Mouse (Mus musculus) ES-CJ7 (cell line): ENCODE results near the gene Trap1.
A peak's percentile ranks its signal among the peaks of the same experiment; 100 is the strongest.

Experiments
- DNase-seq: peaks from one replicate; pipeline ENCODE4 v3.0.0; 2011; ENCODE audit warnings: low read depth, low spot score

Gene Trap1

GRCm38 (mm10) chr16:4036807-4037206, 40.8 kb downstream of the Trap1 start, which contains the start of gene Dnase1:
Gene Dnase1 (plus strand): TSS chr16:4036942.
- DNase-seq = no peak

GRCm38 (mm10) chr16:4035575-4035974, 42.1 kb downstream of the Trap1 start:
- no peak for DNase-seq

- DNase-seq = no peak
Observed at GRCm38 (mm10) chr16:4034476-4034875, 43.2 kb downstream of the Trap1 start.

GRCm38 (mm10) chr16:4033971-4034370, 43.7 kb downstream of the Trap1 start:
- no peak for DNase-seq

- DNase-seq = peak; percentile 21
Observed at GRCm38 (mm10) chr16:4032341-4032748, 45.3 kb downstream of the Trap1 start.

- DNase-seq = peak; percentile 47
Observed at GRCm38 (mm10) chr16:4031441-4032274, 46.0 kb downstream of the Trap1 start.

- no peak for DNase-seq
Observed at GRCm38 (mm10) chr16:4030501-4030900, 47.1 kb downstream of the Trap1 start.

- no peak for DNase-seq
Observed at GRCm38 (mm10) chr16:4029371-4029841, 48.2 kb downstream of the Trap1 start.

- no peak for DNase-seq
Observed at GRCm38 (mm10) chr16:4027211-4027610, 50.4 kb downstream of the Trap1 start.

GRCm38 (mm10) chr16:4026672-4027071, 51.0 kb downstream of the Trap1 start:
- no peak for DNase-seq

GRCm38 (mm10) chr16:4022719-4023118, 54.9 kb downstream of the Trap1 start:
- peak; percentile 85 for DNase-seq

- DNase-seq = peak; percentile 51
Observed at GRCm38 (mm10) chr16:4021241-4021640, 56.4 kb downstream of the Trap1 start.

GRCm38 (mm10) chr16:4017466-4017865, 60.2 kb downstream of the Trap1 start:
- peak; percentile 39 for DNase-seq

- peak; percentile 48 for DNase-seq
Observed at GRCm38 (mm10) chr16:4016786-4017185, 60.8 kb downstream of the Trap1 start.

GRCm38 (mm10) chr16:4014040-4014668, 63.5 kb downstream of the Trap1 start:
- DNase-seq = peak; percentile 91

- no peak for DNase-seq
Observed at GRCm38 (mm10) chr16:4012882-4013570, 64.6 kb downstream of the Trap1 start.

- peak; percentile 98 for DNase-seq
Observed at GRCm38 (mm10) chr16:4003489-4004398, 73.9 kb downstream of the Trap1 start, which contains the start of gene Slx4. Gene Slx4 (minus strand): TSS chr16:4003770.
